Mouse (Mus musculus) cerebellum, adult 2 months (tissue): Measurements from ENCODE around the gene Lpxn. TPM values are rescaled to one million over a fixed set of nuclear protein-coding genes. Genes with fewer than 3 reads are reported as not detected.

Experiments used
- DNase-seq, 2 experiments: peaks; one replicate each; pipeline ENCODE4 v3.0.0; 2021
- H3K27ac ChIP-seq: fragments of 200-500 bp; 2 replicates; pipeline ENCODE4 v1.5.1; 2012; ENCODE audit warnings: low read length, control low read depth, inconsistent platforms; ENCODE audit not compliant: insufficient read depth
- H3K27me3 ChIP-seq: fragments of 200-500 bp; 2 replicates; pipeline ENCODE4 v1.6.1; 2012; ENCODE audit warnings: inconsistent platforms, mild to moderate bottlenecking, low read length, moderate library complexity; ENCODE audit not compliant: control insufficient read depth, insufficient read depth
- H3K4me1 ChIP-seq: fragments of 200-500 bp; 2 replicates; pipeline ENCODE4 v1.6.1; 2011; ENCODE audit warnings: low read length; ENCODE audit not compliant: control insufficient read depth, insufficient read depth
- H3K4me3 ChIP-seq: fragments of 200-500 bp; replicated peaks from 2 replicates; pipeline ENCODE3; 2011; ENCODE audit warnings: mild to moderate bottlenecking, low read depth, low read length, control low read depth; ENCODE audit not compliant: insufficient read depth
- CTCF ChIP-seq: fragments of 200-500 bp; IDR thresholded peaks from 2 replicates; pipeline ENCODE4 v1.5.1; 2011; ENCODE audit warnings: low read depth, mild to moderate bottlenecking, control low read depth, low read length, moderate library complexity, borderline replicate concordance; ENCODE audit not compliant: insufficient read depth
- POLR2A ChIP-seq: fragments of 200-500 bp; IDR thresholded peaks from 2 replicates; pipeline ENCODE4 v1.6.1; 2011; ENCODE audit warnings: low read length, control low read depth, borderline replicate concordance; ENCODE audit not compliant: insufficient read depth
- WGBS: fragments of 180-500 bp; shearing (Covaris S2); methylation state at CpG from one replicate; pipeline ENCODE4 v1.1.7; 2018; 5-methylcytosine and 5-hydroxymethylcytosine counted together
- polyA plus RNA-seq: library from polyadenylated mRNA; depleted of rRNA; stranded (reverse); fragments of >200 nt; gene quantifications from 2 replicates; pipeline ENCODE4 v1.2.3, GENCODE M21; 2012; rRNA removed

The Lpxn gene
- polyA plus RNA-seq = 0.95 and 1.1 TPM in 2 replicates

DNA sequence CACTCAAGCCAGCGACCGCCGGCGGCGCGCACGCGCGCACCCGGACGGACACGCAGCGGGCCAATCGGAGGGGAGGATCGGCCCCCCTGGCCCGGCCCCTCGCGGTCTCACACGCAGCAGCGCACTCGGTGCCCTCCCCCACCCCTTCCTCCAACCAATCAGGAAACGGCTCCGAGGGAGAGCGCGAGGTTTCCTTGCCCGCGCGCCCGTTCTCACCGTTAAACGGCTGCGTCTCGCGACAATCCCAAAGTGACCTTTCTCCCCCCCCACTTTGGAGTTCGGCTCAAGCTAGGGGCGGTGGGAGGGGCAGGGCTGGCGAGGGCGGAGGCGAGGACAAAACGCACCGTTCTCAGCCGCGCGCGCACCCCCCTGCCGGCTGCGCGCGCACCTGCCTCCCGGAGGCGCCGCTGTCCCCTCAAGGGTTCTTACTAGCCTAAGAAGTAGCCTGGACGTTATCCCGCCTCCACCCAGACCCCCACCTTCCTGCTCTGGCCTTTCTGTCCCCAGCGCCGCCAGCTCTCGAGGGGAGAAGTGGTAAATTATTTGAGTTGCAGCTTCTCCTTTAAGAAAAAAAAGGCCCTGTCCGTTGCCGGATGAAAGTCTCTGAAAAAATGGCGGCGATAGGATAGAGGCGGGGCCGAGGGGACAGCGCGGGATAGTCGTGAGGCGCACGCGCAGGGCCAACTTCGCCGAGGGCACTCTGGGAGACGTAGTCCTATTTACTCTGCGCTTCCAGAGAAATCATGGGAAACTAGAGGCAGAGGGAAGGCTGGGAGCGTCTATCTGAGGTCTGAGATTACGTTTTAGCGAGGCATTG is at the start of gene Lpxn, which contains the start of gene Zfp91:
Lpxn (plus strand) TSS at position 683 of the 817 bp plus-strand sequence.
Zfp91 (minus strand) TSS at position 616 of the 817 bp plus-strand sequence.
- DNase-seq = peak; percentile 97 to 99
- WGBS = under 1% methylated on average over 70 of the region's 76 CpGs
- Histone ChIP-seq H3K27ac (peak within 1 kb of the TSS; percentile 96), H3K4me1 (no peaks in the 10 kb centered on the region), H3K27me3 (no peaks in the 10 kb centered on the region), H3K4me3 (peak within 1 kb of the TSS; percentile 91)
- TF ChIP-seq CTCF (no peak), POLR2A (peak; percentile 41; the same call in 1 of the 2 replicates)

DNA sequence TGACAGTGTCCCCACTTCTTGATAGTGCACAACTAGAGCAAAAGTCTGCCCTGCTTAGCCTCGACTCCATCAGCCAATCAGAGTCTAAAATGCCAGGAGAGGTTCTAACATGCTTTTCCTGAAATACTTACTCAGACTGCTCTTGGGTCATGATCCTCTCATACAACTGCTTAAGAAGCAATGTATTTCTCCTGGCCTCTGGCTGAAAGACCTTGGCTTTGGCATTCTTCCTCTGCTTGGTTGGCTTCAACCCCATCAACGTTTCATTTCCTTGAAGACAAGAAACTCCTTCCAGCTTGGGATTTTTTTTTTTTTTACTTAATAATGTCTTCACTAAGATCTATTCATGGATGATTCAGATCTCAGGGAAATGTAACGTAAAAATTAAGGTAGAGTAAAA is 39.7 kb upstream of the Lpxn start:
- TF ChIP-seq CTCF (no peak), POLR2A (no peak)
- Histone ChIP-seq H3K27me3 (no peaks in the 10 kb centered on the region), H3K4me3 (no peak overlapping the region), H3K4me1 (peaks cover 6% of the 10 kb centered on the region; the same call in 1 of the 2 replicates), H3K27ac (no peak overlapping the region)
- WGBS = 68% methylated on average over 3 of the region's 3 CpGs
- no peak for DNase-seq

DNA sequence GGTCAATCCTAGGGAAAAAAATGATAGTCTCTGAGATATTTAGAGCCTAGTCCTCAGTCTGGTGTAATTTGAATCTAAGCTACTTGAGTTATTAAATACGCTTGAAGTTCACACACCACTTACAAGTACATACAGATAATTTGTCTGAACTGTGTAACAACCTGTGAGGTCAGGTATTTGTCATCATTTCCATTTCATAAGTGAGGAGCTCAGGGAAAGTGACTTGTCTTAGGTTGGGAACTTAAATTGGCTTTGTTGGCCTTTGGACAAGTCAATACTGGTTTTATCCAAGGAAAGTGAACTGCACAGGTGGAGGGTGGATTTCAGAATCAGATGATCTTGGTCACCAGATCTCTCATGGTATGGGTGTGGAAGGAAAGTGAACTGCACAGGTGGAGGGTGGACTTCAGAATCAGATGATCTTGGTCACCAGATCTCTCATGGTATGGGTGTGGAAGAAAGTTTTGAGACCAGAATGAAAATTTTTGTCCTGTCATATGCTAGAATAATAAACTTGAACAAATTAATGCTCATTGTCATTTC is 37.0 kb upstream of the Lpxn start:
- H3K27me3 ChIP-seq = no peaks in the 10 kb centered on the region
- 100% methylated on average over 1 of the region's 1 CpGs for WGBS
- no peak overlapping the region for H3K4me3 ChIP-seq
- TF ChIP-seq POLR2A (no peak), CTCF (no peak)
- no peak overlapping the region for H3K27ac ChIP-seq
- peaks cover 6% of the 10 kb centered on the region; the same call in 1 of the 2 replicates for H3K4me1 ChIP-seq
- no peak for DNase-seq

- no peaks in the 10 kb centered on the region for H3K27me3 ChIP-seq
- no peak for TF ChIP-seq CTCF
- 3% methylated on average over 2 of the region's 2 CpGs for WGBS
- peak; percentile 82 to 88 for DNase-seq
- no peak overlapping the region for H3K27ac ChIP-seq
- peaks cover 6% of the 10 kb centered on the region; the same call in 1 of the 2 replicates for H3K4me1 ChIP-seq
- H3K4me3 ChIP-seq = no peak overlapping the region
Observed at GRCm38 (mm10) chr19:12759656-12760055, 36.3 kb upstream of the Lpxn start.

DNA sequence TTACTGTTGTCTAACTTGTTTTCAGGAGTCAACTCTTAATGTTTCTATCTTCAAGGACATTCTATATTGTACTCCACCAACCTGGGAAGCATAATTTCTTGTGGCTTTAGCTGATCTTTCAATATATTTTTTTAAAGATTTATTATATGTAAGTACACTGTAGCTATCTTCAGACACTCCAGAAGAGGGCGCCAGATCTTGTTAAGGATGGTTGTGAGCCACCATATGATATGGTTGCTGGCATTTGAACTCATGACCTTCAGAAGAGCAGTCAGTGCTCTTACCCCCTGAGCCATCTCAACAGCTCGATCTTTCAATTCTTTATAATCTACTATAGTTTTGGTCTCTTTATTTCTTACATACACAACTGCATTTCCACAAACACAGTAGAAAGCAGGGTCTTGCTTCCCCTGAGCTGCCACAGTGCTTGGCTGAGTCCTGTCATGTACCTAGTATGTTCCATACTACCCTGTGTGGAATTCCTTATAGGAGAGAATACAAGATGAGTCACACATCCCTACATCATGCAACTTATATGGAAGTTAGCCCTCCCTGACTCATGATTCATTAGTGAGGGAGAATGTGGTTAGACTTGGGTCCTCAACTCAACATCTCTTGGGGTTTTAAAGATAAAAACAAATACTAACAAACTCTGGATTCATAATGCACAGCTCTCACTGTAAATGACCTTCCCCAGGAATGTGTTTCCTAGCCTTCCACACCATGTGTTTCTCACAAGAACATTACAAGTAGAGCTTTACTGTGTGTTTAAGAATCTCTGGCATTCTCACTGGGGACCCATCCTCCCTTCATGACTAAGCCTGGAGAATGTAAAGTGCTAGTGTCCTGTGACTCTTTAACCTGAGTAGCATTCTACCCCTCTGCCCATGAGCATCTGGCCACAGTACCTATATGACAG is 33.5 kb upstream of the Lpxn start:
- WGBS = 62% methylated on average over 2 of the region's 2 CpGs
- Histone ChIP-seq H3K4me3 (no peak overlapping the region), H3K27me3 (no peaks in the 10 kb centered on the region), H3K4me1 (peaks cover 6% of the 10 kb centered on the region; the same call in 1 of the 2 replicates), H3K27ac (no peak overlapping the region)
- DNase-seq = no peak
- no peak for TF ChIP-seq POLR2A
- TF ChIP-seq CTCF = no peak

- TF ChIP-seq POLR2A (no peak), CTCF (no peak)
- Histone ChIP-seq H3K4me3 (no peak within 1 kb of the TSS), H3K27me3 (no peaks in the 10 kb centered on the region), H3K27ac (no peak within 1 kb of the TSS), H3K4me1 (no peaks in the 10 kb centered on the region; the same call in 1 of the 2 replicates)
- no peak for DNase-seq
- WGBS = 82% methylated on average over 7 of the region's 7 CpGs
Observed at GRCm38 (mm10) chr19:12765308-12765707, 30.7 kb upstream of the Lpxn start, which contains the start of gene Cntf. Cntf (minus strand) TSS chr19:12765632.

DNA sequence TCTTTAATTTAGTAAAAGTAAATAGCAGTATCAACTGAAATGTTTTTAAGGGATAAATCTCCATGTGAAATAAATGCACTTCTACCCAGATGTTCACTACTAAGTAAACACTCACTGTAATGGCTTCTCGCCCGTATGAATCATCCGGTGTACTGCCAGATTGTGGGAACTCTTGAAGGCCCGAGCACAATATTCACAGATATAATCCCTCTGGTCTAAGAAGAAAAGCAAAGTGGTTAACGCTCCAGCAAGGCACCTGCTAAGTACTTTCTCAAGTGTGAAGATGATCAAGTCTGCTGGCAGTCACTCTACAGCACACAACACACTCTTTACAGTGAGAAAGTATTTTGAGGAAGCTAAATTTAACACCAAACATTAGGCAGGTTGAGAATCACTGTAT is 25.1 kb upstream of the Lpxn start:
- no peak overlapping the region for H3K4me3 ChIP-seq
- H3K27ac ChIP-seq = no peak overlapping the region
- no peaks in the 10 kb centered on the region for H3K4me1 ChIP-seq
- TF ChIP-seq CTCF = no peak
- TF ChIP-seq POLR2A = no peak
- DNase-seq = no peak
- WGBS = 64% methylated on average over 5 of the region's 5 CpGs
- no peaks in the 10 kb centered on the region for H3K27me3 ChIP-seq
